Mouse (Mus musculus) embryonic facial prominence, embryonic 11.5 days (tissue): Measurements from ENCODE around the gene Micu1. TPM values are rescaled to one million over a fixed set of nuclear protein-coding genes. Genes with fewer than 3 reads are reported as not detected.
A peak's percentile ranks its signal among the peaks of the same experiment; 100 is the strongest.

Experiments
- ATAC-seq: fragments of 200-750 bp; cut with Nextera tagmentation; replicated peaks from 2 replicates; pipeline ENCODE4 v1.8.0; 2017; ENCODE audit warnings: low read depth; ENCODE audit not compliant: insufficient number of reproducible peaks, low FRiP score, low TSS enrichment
- DNase-seq: peaks from one replicate; pipeline ENCODE4 v3.0.0-alpha.2; 2015; ENCODE audit warnings: low spot score
- H3K27ac ChIP-seq: fragments of 300-500 bp; sonication (generic); replicated peaks from 2 replicates; pipeline ENCODE4 v1.5.1; 2014; ENCODE audit warnings: mild to moderate bottlenecking, low read depth, low read length, control low read depth
- H3K27me3 ChIP-seq: fragments of 300-500 bp; sonication (generic); 2 replicates; pipeline ENCODE4 v1.6.1; 2014; ENCODE audit warnings: mild to moderate bottlenecking, low read length, moderate library complexity, mixed read lengths; ENCODE audit not compliant: control insufficient read depth, insufficient read depth
- H3K36me3 ChIP-seq: fragments of 300-500 bp; sonication (generic); replicated peaks from 2 replicates; pipeline ENCODE4 v1.6.1; 2014; ENCODE audit warnings: low read depth, mild to moderate bottlenecking, low read length, moderate library complexity, mixed read lengths; ENCODE audit not compliant: control insufficient read depth, insufficient read depth
- H3K4me1 ChIP-seq: fragments of 300-500 bp; sonication (generic); 2 replicates; pipeline ENCODE4 v1.6.1; 2014; ENCODE audit warnings: low read length, mixed read lengths; ENCODE audit not compliant: control insufficient read depth, insufficient read depth
- H3K4me2 ChIP-seq: fragments of 300-500 bp; sonication (generic); 2 replicates; pipeline ENCODE4 v1.6.1; 2014; ENCODE audit warnings: low read depth, mild to moderate bottlenecking, control low read depth, low read length, moderate library complexity
- H3K4me3 ChIP-seq: fragments of 300-500 bp; sonication (generic); 2 replicates; pipeline ENCODE4 v1.5.1; 2014; ENCODE audit warnings: low read depth, low read length, control low read depth
- H3K9ac ChIP-seq: fragments of 300-500 bp; sonication (generic); replicated peaks from 2 replicates; pipeline ENCODE4 v1.6.1; 2014; ENCODE audit warnings: mild to moderate bottlenecking, control low read depth, low read length
- H3K9me3 ChIP-seq: fragments of 300-500 bp; sonication (generic); replicated peaks from 2 replicates; pipeline ENCODE4 v1.6.1; 2016; ENCODE audit warnings: mild to moderate bottlenecking, low read length, inconsistent platforms, mixed read lengths; ENCODE audit not compliant: control insufficient read depth
- WGBS: fragments of 180-500 bp; shearing (Covaris S2); extraction: QIAGEN DNeasy Blood & Tissue Kit; methylation state at CpG from one replicate; pipeline ENCODE4 v1.1.7; 2014; 5-methylcytosine and 5-hydroxymethylcytosine counted together
- polyA plus RNA-seq: library from polyadenylated mRNA; unstranded; fragments of >200 nt; fragmentation: Nextera tagmentation; extraction: Ambion mirVana; gene quantifications from 2 replicates; pipeline ENCODE4 v1.2.1, GENCODE M21; 2014

Micu1 gene
- polyA plus RNA-seq = 52.6 and 53.8 TPM in 2 replicates

DNA sequence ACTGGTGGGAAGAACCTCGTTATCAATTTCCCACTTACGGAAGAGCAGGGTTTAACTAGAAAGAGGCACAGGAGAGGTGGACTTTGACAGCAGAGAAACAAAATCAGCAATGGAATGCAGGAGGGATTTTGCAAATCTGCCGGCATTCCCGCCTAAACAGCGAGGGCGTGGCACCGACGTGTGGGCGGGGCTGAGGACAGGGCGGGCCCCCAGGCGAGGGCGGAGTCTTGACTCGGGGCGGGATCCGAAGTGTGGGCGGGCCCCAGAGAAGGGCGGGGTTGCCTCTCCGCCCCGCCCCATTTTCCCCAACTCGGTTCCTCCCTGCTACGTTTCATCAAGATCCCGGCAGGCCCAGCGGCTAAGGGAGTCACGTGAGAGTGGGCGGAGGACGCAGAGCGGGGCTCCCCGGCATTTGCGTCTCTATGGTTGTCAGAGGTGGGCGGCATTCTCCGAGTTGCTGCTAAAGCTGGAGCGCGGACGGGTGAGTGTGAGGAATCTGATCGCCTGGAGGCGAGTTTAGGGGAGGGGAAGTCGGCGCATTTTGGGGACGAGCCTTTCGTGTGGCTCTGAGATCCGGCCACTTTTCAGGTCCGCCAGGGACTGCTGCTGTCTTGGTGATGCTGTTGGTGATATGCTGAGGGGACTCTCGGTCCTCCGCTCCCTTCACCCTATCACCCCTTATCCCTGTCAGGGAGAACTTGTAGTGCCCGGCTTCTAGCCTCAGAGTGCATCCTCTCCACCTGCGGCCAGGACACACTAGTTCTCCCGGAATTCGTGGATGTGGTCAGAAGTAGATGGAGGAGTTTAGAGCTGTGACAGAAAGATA, at the start of gene Micu1:
TSS of gene Micu1 (plus strand) at position 271 of the 826 bp plus-strand sequence.
- Histone ChIP-seq H3K9ac (peak within 1 kb of the TSS; percentile 43), H3K27me3 (no peaks in the 10 kb centered on the region), H3K27ac (no peak within 1 kb of the TSS), H3K4me1 (no peaks in the 10 kb centered on the region), H3K4me3 (peak within 1 kb of the TSS; percentile 45), H3K36me3 (no peaks in the 10 kb centered on the region), H3K4me2 (peak within 1 kb of the TSS; percentile 51), H3K9me3 (no peaks in the 10 kb centered on the region)
- WGBS = under 1% methylated on average over 48 of the region's 48 CpGs
- ATAC-seq = peak; percentile 95
- DNase-seq = peak; percentile 99

DNA sequence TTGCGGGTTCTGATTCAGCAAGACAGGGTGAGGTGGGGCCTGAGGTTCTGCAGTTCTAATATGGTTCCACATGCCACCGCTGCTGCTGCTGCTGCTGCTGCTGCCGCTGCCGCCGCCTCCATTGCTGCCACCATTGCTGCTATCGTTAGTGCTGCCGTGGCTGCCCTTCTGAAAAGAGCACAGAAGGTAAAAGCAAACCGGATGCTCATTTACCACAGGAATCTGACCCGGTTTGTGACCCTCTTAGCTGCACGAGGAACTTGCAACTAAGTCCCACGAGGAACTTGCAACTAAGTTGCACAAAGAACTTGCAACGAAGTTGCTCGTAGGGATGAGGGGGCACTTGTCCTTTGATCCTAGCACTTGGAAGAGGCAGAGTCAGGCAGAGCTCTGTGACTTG, 45.5 kb upstream of the Micu1 start:
- Histone ChIP-seq H3K4me3 (no peak overlapping the region), H3K4me1 (no peaks in the 10 kb centered on the region), H3K9ac (no peak overlapping the region), H3K36me3 (no peaks in the 10 kb centered on the region), H3K27ac (no peak overlapping the region), H3K4me2 (no peak overlapping the region), H3K9me3 (no peaks in the 10 kb centered on the region), H3K27me3 (no peaks in the 10 kb centered on the region)
- no peak for DNase-seq
- ATAC-seq = no peak
- WGBS = 80% methylated on average over 13 of the region's 13 CpGs

GRCm38 (mm10) chr10:59664765-59665164, 37.5 kb upstream of the Micu1 start:
- no peaks in the 10 kb centered on the region for H3K27me3 ChIP-seq
- ATAC-seq (no peak), DNase-seq (no peak)
- H3K9me3 ChIP-seq = no peaks in the 10 kb centered on the region
- H3K4me3 ChIP-seq = no peak overlapping the region
- H3K4me2 ChIP-seq = no peak overlapping the region
- WGBS = 77% methylated on average over 2 of the region's 2 CpGs
- no peaks in the 10 kb centered on the region for H3K36me3 ChIP-seq
- no peaks in the 10 kb centered on the region for H3K4me1 ChIP-seq
- H3K9ac ChIP-seq = no peak overlapping the region
- no peak overlapping the region for H3K27ac ChIP-seq

GRCm38 (mm10) chr10:59665503-59666291, 36.6 kb upstream of the Micu1 start:
- no peaks in the 10 kb centered on the region for H3K4me1 ChIP-seq
- no peaks in the 10 kb centered on the region for H3K9me3 ChIP-seq
- H3K9ac ChIP-seq = no peak overlapping the region
- H3K4me3 ChIP-seq = no peak overlapping the region
- DNase-seq = no peak
- H3K36me3 ChIP-seq = no peaks in the 10 kb centered on the region
- no peak overlapping the region for H3K27ac ChIP-seq
- 75% methylated on average over 13 of the region's 13 CpGs for WGBS
- no peak for ATAC-seq
- H3K27me3 ChIP-seq = no peaks in the 10 kb centered on the region
- H3K4me2 ChIP-seq = no peak overlapping the region

- H3K4me3 ChIP-seq = no peak overlapping the region
- DNase-seq (no peak), ATAC-seq (no peak)
- no peak overlapping the region for H3K27ac ChIP-seq
- no peak overlapping the region for H3K4me2 ChIP-seq
- no peaks in the 10 kb centered on the region for H3K27me3 ChIP-seq
- H3K9me3 ChIP-seq = no peaks in the 10 kb centered on the region
- H3K36me3 ChIP-seq = no peaks in the 10 kb centered on the region
- H3K9ac ChIP-seq = no peak overlapping the region
- no peaks in the 10 kb centered on the region for H3K4me1 ChIP-seq
- WGBS = 63% methylated on average over 6 of the region's 6 CpGs
These were observed 34.9 kb upstream of the Micu1 start for GRCm38 (mm10) chr10:59667377-59667776.

DNA sequence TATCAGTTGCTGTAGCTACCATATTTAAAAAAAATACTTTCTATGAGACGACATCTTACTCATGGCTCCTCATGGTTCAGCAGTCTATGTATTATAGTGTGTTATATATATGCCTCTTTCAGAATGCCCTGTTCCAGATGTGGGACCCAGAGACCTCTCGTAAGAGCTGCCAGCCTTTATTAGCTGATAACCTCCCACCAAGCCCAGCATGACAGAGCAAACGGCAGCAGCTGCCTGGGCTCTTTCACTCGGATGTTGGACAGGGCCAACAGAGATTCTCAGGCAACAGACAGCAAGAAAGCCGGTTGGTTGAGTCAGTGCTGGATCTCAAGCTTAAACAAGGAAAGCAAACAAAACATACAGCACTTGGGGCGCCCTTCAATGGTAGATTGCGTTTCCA, 33.8 kb upstream of the Micu1 start:
- Histone ChIP-seq H3K27me3 (no peaks in the 10 kb centered on the region), H3K27ac (no peak overlapping the region), H3K4me2 (no peak overlapping the region), H3K9me3 (no peaks in the 10 kb centered on the region), H3K9ac (no peak overlapping the region), H3K4me3 (no peak overlapping the region), H3K36me3 (no peaks in the 10 kb centered on the region), H3K4me1 (no peaks in the 10 kb centered on the region)
- ATAC-seq = no peak
- WGBS = 67% methylated on average over 7 of the region's 7 CpGs
- no peak for DNase-seq

DNA sequence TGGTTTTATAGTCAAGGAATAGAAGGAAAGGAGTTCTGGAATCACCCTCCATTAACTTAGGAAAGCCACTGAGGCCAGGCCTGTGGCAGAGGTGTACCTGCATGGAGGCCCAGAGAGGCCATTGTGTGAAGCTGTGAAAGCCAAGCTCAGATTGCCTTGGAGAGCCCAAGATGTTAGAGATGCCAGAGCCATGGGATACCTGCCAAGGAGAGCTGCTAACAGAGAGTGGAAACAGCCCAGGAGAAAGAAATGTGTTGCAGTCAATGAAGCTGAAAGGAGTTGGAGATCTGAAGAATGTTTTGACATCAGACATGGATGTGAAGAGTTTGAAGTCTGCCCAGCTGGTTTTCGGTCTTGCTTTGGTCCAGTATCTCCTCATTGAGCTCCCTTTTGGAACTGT, 24.4 kb upstream of the Micu1 start:
- 88% methylated on average over 1 of the region's 1 CpGs for WGBS

DNA sequence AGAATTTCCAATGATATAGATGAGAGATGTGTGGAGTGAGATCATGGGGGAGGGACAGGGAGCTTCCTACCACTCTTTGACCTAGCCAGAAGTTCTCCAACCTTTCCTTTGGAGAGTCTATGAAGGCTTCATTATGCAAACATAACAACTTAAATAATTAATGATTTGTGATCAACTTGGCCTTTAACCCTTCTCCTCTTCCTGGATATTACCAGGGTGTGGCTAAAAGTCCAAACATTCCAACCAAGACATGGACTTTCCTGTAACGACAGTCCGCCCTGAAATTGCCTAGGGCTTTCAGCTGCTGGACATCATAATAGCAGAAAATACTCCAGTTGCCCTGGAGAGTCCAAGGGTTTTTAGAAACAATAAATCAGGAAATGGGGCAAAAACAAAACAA, 23.1 kb upstream of the Micu1 start:
- DNase-seq = no peak

More for the DNA sequence above, 24.4 kb upstream of the Micu1 start:
- H3K36me3 ChIP-seq = no peaks in the 10 kb centered on the region
- no peak for DNase-seq
- H3K9ac ChIP-seq = no peak overlapping the region
- H3K4me3 ChIP-seq = no peak overlapping the region
- ATAC-seq = no peak
- H3K9me3 ChIP-seq = no peaks in the 10 kb centered on the region
- no peak overlapping the region for H3K27ac ChIP-seq
- no peaks in the 10 kb centered on the region for H3K27me3 ChIP-seq
- no peaks in the 10 kb centered on the region for H3K4me1 ChIP-seq
- H3K4me2 ChIP-seq = no peak overlapping the region

More for the DNA sequence above, 23.1 kb upstream of the Micu1 start:
- Histone ChIP-seq H3K36me3 (no peaks in the 10 kb centered on the region), H3K9me3 (no peaks in the 10 kb centered on the region), H3K27me3 (no peaks in the 10 kb centered on the region), H3K4me1 (no peaks in the 10 kb centered on the region), H3K4me2 (no peak overlapping the region), H3K9ac (no peak overlapping the region), H3K4me3 (no peak overlapping the region), H3K27ac (no peak overlapping the region)
- 78% methylated on average over 2 of the region's 2 CpGs for WGBS
- ATAC-seq = no peak
